Mouse (Mus musculus): ENCODE data around the gene Sox1.

Gene Sox1

GRCm38 (mm10) chr8:12389116-12389471, 6.0 kb upstream of the Sox1 start:
- no peak for DNase-seq (ENCODE audit: low spot score)

DNA sequence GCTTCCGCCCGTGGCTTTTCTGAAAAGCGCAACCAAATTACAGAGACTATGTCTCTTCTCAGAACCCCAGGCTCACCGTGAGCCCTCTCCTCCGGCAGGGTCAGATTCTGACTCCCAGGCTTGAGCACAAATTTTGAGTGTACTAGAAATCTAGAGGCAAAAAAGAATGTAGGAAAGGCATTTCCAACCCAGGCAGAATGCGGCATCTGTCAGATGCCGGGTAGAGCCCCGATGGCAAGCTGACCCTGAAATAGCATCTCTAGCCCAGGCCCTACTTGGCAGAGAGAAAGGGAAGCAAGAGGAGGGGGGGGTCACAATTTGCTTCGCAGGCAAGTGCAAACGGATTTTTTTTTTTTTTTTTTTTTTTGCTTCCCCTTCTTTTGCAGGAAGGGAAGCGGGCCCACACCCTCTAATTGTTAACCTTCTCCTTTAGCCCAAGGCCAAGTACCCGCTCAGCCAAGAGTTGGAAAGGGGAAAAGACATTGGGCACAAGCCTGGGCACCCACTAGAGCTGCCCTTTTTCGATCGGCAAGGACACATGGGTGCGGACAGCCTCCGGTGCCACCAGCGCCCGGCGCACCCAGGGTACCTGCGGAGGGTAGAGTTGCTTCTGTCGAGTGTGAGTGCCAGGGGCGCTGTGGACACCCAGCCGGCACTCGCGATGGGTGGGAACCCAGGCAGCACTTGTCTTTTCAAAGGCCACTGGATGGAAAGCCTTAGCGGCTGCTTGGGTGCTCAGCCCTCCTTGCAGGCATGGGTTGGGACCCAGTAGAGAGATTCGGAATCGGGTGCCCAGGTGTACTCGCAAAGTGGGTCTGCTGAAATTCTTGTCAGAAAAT, 5.1 kb upstream of the Sox1 start:
- DNase-seq (ENCODE audit: low spot score) = no peak

DNA sequence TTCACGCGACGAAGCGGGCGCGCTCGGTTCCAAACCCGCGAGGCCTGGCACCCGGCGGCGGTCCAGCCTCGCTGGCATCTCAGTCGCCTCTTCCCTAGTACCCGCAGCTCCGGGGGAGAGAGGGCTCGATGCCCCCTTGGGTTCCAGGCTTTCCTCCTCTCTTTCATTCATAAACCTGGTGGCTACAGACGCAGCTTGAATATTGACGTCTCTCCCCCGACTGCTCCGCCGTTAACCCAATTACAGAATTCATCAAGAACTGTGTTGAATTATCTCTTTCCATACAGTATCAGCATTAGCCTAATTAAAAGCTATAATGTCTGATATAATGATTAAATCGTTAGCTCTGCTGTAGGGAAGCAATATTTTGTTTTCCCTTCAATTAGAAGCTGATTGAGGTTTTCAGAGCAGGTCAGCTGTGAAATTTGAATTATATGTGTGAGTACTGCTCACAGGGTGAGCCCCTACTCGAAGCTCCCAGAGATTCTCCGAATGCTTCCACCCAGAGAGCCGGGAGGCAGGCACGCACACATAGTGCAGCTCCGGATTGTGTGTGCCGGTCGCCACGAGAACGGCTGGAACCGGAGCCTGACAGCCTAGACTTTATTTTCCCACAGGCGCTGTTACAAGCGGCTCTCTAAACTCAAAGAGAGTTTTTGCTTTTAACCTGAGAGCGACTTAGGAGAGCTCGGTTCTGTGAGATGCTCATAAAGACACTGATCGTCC, 4.3 kb upstream of the Sox1 start:
- no peak for DNase-seq (ENCODE audit: low spot score)

GRCm38 (mm10) chr8:12391366-12392250, 3.5 kb upstream of the Sox1 start:
- DNase-seq (ENCODE audit: low spot score) = no peak

- no peak for DNase-seq (ENCODE audit: low spot score)
Measured at GRCm38 (mm10) chr8:12392801-12393200, 2.3 kb upstream of the Sox1 start.

GRCm38 (mm10) chr8:12394385-12395000, 602 bp upstream of the Sox1 start:
- no peak for DNase-seq (ENCODE audit: low spot score)

GRCm38 (mm10) chr8:12396501-12397345, 1.6 kb downstream of the Sox1 start:
- DNase-seq (ENCODE audit: low spot score) = no peak

- DNase-seq (ENCODE audit: low spot score) = no peak
Measured at GRCm38 (mm10) chr8:12397346-12397925, 2.3 kb downstream of the Sox1 start.

- no peak for DNase-seq (ENCODE audit: low spot score)
Measured at GRCm38 (mm10) chr8:12398011-12398945, 3.2 kb downstream of the Sox1 start.

DNA sequence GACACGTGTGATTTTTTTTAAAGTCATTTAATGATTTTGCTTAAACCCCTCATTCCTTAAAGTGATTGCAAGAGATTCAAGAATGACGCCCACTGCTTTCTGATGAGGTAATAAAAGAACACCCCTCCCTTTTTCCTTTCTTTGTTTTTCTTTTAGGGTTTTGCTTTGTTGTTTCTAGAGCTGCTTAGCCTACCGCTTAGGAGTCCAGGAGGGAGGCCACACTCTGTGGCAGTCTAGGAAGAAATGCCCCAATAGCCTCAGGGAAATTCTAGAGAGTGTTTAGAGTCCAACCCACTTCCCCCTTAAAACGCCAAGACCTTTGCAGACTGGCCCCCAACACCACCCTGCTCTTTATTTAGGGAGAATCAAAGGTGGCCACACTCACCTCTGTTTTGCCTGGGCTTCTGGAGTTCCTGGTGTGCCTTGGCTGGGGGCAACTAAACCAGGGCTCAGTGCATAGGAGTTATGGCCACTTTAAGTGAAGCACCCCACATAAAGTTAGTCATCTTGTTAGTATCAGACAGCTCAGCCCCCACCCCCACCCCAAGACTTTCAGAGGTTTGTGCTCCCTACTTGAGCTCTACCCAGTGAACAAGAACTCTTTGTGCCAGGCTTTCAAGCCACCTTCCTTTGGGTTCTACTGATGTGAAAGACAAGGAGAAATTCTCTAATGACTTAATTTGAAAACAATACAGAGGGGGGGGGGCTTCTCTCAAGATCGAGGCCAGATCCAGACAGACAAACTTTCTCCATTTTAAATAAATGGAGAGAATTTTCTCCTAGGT, 4.5 kb downstream of the Sox1 start:
- DNase-seq (ENCODE audit: low spot score) = no peak

GRCm38 (mm10) chr8:12400611-12401390, 5.7 kb downstream of the Sox1 start:
- no peak for DNase-seq (ENCODE audit: low spot score)

DNA sequence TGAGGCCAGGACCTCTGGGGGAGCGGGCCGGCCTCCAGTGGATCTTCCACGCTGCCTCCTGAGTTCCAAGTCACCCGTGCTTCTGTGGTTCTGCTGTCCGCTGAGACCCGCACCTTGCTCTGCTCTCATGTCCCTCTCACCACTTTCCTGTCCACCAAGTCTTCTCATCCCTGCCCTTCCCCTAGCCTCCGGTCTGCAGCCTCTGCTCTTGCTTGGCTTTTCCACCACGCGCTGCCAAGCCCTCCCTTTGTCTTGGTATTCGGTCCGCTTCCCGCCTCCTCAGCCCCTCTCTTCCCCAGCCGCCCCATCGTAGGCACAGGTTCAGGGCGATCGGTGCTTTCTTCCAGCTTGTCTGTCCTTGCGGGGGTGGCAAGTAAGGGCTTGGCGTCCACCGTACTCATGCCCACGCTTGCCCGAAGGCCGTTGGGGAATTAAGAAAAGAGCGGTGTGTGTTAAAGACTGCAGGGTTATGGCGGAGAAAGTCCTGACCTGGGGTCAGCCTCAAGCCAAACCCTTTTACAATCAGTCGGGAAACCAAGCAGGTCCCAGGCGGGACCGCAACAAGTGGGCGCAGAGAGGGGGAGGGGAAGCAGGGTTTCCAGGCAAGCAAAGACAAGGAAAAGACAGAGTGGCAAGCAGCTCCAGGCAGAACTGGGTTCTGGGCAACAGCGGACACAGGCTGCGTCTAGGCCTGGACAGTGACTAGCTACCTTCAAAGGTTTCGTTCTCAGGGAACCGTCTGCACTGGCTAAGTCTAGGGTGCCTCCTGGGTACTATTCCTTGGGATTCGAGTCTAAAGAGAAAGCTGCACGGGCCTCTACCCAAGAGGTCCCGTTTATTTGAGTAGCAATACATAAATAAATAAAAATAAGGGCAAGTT, 6.5 kb downstream of the Sox1 start:
- no peak for DNase-seq (ENCODE audit: low spot score)

DNA sequence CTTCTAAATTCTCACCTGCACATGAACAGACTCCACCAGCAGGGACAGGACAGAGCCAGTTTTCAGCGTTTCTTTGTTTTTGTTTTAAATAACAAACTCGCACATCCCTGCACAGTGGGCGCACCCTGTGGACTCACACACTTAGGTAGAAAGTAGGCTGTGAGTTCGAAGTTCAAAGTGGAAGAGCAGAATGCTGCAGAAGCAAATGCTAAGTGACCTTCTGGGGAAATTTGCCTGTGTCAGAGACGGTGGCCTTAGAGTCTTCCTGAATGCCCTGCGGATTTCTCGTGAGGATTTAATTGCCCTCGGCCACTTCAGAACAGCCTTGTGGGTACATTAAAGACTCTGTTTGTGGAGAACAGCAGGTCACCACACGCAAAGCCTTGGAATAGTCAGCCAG, 7.6 kb downstream of the Sox1 start:
- no peak for DNase-seq (ENCODE audit: low spot score)

GRCm38 (mm10) chr8:12408020-12408419, 12.9 kb downstream of the Sox1 start:
- DNase-seq (ENCODE audit: low spot score) = no peak

DNA sequence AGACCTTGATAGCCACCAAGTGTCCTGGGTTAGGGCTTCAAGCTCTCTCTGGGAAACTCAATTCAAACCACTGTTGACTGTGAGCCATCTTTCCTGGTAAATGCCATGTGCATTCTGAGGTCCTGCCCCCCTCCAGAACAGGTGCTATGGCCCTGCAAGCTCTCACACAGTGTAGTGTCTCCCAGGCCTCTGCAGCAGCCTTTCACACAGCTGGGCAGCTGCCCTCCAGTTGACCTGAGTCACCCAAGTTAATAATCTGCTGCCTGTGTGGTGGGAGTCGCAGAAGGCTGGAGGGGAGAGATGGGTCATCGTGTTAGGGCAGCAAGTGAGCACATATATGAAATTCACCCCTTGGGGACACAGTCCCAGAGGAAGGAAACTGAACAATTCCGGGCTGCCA, 14.9 kb downstream of the Sox1 start:
- no peak for DNase-seq (ENCODE audit: low spot score)

DNA sequence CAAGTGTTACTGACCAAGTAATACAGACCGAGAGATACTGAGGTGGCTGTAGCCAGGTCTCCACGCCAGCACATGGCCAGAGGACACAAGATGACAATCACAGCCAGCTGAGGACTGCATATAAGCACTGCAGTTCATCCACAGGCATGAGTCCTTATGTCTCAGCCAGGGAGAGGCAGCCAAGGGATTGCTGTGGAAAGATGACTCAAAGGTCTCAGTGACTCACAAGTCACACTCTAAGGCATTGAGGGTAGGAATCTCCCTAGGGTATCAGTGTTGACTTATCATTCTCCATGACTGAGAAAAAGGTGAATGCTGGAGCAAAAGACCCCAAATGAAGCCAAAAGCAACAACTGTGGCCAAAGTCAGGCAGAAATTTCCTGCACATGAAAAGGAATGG, 22.0 kb downstream of the Sox1 start:
- DNase-seq (ENCODE audit: low spot score) = no peak

DNA sequence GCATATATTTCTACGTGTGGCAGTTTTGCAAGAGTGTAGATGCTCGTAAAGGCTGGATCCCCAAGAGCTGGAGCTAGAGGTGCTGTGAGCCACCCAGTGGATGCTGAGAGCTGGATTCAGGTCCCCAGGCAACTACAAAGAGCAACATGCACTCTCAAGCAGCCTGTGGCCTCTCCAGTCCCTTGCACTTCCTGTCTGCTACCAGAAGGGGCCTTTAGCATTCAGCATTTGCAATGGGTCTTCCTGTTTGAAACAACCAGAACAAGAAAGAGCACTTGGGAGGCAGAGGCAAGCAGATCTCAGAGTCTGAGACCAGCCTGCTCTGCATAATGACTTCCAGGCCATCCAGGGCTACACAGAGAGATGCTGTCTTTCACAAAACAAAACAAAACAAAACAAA, 25.4 kb downstream of the Sox1 start:
- no peak for DNase-seq (ENCODE audit: low spot score)

Data from spleen, adult 12 weeks (tissue).